Mouse (Mus musculus) lung, adult 2 months (tissue): ENCODE measurements around the gene Fbxl12.

Source experiments
- CTCF ChIP-seq: fragments of 200-500 bp; IDR thresholded peaks from 2 replicates; pipeline ENCODE4 v1.5.1; 2011; ENCODE audit warnings: mild to moderate bottlenecking, low read length, control low read depth; ENCODE audit not compliant: insufficient read depth
- POLR2A ChIP-seq: fragments of 200-500 bp; IDR thresholded peaks from 2 replicates; pipeline ENCODE4 v1.6.1; 2011; ENCODE audit warnings: low read depth, mild to moderate bottlenecking, control low read depth, low read length, borderline replicate concordance; ENCODE audit errors: extremely low read depth

- no peak for TF ChIP-seq POLR2A
- no peak for TF ChIP-seq CTCF
Measured at GRCm38 (mm10) chr9:20681546-20682388, 37.2 kb upstream of the Fbxl12 start.
